Mouse (Mus musculus): Measurements from ENCODE around the gene Plppr5. TPM values are rescaled to one million over a fixed set of nuclear protein-coding genes. Genes with fewer than 3 reads are reported as not detected.

The Plppr5 gene
- total RNA-seq, 2 experiments from 2014 or later = 38.1 to 41.8 TPM

- DNase-seq (ENCODE audit: extremely low spot score in 1 of 2, low spot score in 1 of 2) = no peak
Measured at GRCm38 (mm10) chr3:117694736-117695135, 120.1 kb downstream of the Plppr5 start.

- no peak for DNase-seq (ENCODE audit: extremely low spot score in 1 of 2, low spot score in 1 of 2)
Measured at GRCm38 (mm10) chr3:117696350-117696749, 121.7 kb downstream of the Plppr5 start.

DNA sequence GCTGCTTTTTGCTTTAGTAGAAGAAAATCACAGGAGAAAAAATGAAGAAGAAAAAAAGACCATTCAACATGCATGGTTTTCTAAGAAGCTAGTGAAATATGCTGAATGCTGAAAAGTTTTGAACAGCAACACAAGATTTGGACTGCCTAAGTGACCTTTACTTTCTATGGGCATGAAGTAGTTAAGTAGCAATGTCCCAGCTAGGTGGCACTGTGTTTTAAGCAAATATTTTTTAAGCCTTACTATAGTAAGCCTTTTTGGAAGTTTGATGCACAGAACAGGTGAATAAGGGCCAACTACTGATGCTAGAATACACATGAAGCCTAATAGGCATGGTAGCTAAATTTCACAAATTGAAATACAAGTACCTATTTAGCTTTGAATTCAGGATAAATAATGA, 134.2 kb downstream of the Plppr5 start:
- DNase-seq (ENCODE audit: extremely low spot score in 1 of 2, low spot score in 1 of 2) = no peak

DNA sequence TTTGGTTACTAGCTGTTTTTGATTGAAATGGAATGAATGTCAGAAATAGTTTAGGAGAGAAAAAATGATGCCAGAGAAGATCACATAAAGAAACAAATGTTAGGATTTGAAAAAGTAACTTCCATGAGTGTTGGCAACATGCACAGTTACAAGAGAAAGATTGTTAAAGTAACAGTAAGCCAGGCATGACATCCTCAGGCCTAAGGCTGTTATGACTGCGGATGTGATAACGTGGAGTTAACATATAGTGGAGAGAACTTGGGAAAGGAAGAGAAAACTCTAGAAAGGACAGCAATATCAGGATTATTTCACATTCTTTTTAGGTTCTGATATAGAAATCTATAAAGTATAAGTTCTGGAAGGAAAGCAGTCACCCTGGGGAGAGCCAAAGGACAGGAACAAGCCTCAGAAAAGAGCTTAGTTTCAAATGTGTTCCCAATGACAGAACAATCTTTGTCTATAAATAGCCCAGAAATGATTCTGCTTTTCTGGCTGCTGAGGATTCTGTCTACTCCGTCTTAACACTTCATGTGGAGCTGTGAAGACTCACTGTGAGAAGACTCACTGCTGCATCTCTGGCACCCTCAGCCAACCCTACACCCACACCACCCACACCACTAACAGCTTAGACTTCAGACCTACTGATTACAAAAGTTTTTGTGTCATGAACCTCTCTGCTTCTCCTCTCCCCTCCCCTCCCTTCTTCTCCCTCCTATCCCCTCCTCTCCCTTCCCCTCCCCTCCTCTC, 142.1 kb downstream of the Plppr5 start:
- no peak for DNase-seq (ENCODE audit: extremely low spot score in 1 of 2, low spot score in 1 of 2)

- DNase-seq (ENCODE audit: extremely low spot score in 1 of 2, low spot score in 1 of 2) = no peak
Measured at GRCm38 (mm10) chr3:117723390-117723789, 148.8 kb downstream of the Plppr5 start.

DNA sequence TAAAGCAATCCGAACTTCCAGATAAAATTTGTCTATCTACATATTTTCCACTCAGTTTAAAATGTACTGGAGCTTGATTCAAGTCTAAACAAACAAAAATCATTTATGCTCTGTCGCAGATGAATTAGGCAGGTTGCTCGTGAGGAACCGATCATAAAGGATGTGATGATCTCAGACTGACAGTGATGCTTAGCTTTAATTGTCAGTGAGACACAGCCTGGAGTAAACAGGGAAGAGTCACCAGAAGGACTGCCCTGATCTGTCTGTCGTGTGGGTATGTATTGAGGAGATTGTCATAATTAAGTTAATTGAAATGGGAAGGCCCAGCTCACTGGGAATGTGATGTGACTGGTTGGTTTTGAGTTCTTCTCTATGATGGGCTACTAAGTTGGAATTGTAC, 149.9 kb downstream of the Plppr5 start:
- DNase-seq (ENCODE audit: extremely low spot score in 1 of 2, low spot score in 1 of 2) = no peak

- DNase-seq (ENCODE audit: extremely low spot score in 1 of 2, low spot score in 1 of 2) = no peak
Measured at GRCm38 (mm10) chr3:117725501-117725900, 150.9 kb downstream of the Plppr5 start.

GRCm38 (mm10) chr3:117728136-117728535, 153.5 kb downstream of the Plppr5 start:
- no peak for DNase-seq (ENCODE audit: extremely low spot score in 1 of 2, low spot score in 1 of 2)

GRCm38 (mm10) chr3:117729121-117730072, 154.8 kb downstream of the Plppr5 start:
- DNase-seq (ENCODE audit: extremely low spot score in 1 of 2, low spot score in 1 of 2) = no peak

GRCm38 (mm10) chr3:117731545-117731944, 156.9 kb downstream of the Plppr5 start:
- no peak for DNase-seq (ENCODE audit: extremely low spot score in 1 of 2, low spot score in 1 of 2)

- no peak for DNase-seq (ENCODE audit: extremely low spot score in 1 of 2, low spot score in 1 of 2)
Measured at GRCm38 (mm10) chr3:117732661-117733060, 158.0 kb downstream of the Plppr5 start.

Other genes with a start within 250 kb of the Plppr5 start
- 100 to 1,000 TPM; 322 to 348 TPM for gene Plppr4, start 214.0 kb upstream of the Plppr5 start, total RNA-seq (2021)